Comparison of ENCODE assay signal across 18 mouse cellular contexts in the genomic region with DNA sequence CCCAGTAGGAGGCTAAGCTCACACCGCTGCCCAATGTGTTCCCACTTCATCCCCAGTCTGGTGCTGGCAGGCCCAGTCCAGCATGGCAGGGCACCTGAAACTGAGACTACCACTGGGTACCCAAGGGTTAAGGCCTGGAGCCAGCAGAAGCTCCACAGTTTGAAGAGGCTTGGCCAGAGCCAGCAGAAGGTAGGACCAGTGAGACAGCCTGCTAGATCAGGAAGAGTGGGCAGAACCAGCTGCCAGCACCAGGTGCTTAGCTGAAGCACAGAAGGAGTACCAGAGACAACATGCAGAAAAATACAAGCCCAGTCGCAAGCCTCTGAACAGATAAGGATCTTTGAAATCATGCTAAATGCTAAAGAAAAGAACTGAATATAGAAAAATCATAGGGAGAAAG.
A peak's percentile ranks its signal among the peaks of the same experiment; 100 is the strongest.
DNase-seq lines count a peak whose midpoint lies in the region; TF ChIP-seq lines count a peak whose summit lies in the region.
"Had no signal": no experiment of that assay in that cellular context is flagged by ENCODE, and none has a peak within 500 bp of the region (broad histone marks: within the 10 kb centered on the region; RNA-seq: fewer than 3 reads in every experiment).

No protein-coding gene starts in this region.

- H3K79me2 ChIP-seq in heart, adult 2 months (replicated peaks; ENCODE audit: control insufficient read depth, insufficient read depth, low read length), result no peaks in the 10 kb centered on the region

- no peak for TF ChIP-seq POLR2A in heart, adult 2 months (IDR thresholded peaks at IDR 0.05; ENCODE audit: insufficient read depth, low read depth, low read length)

- no peaks in the 10 kb centered on the region for H3K36me3 ChIP-seq in heart, adult 2 months (ENCODE audit: control insufficient read depth, insufficient read depth, low read length)
- H3K36me3 ChIP-seq: embryonic facial prominence, embryonic 13.5 days; heart, embryonic 10.5 days; hindbrain, embryonic 12.5 days; limb, embryonic 15.5 days had no signal

- no peak overlapping the region for H3K4me3 ChIP-seq in layer of hippocampus, adult 2 months
- no peak overlapping the region for H3K4me3 ChIP-seq in gastrocnemius, adult 2 months
- H3K4me3 ChIP-seq in heart, adult 2 months, result no peak overlapping the region
- H3K4me3 ChIP-seq: embryonic facial prominence, embryonic 13.5 days; forebrain, embryonic 13.5 days; heart, embryonic 10.5 days; hindbrain, embryonic 12.5 days; limb, embryonic 15.5 days; megakaryocyte, embryonic 14.5 days; myocyte had no signal

- no peak for TF ChIP-seq CTCF in layer of hippocampus, adult 2 months (conservative IDR thresholded peaks at IDR 0.05)
- TF ChIP-seq CTCF in gastrocnemius, adult 2 months (IDR thresholded peaks at IDR 0.05), result no peak
- TF ChIP-seq CTCF in heart, adult 2 months (IDR thresholded peaks at IDR 0.05), result no peak

- no peak overlapping the region for H3K9ac ChIP-seq in heart, adult 2 months (ENCODE audit: low read depth, low read length)
- H3K9ac ChIP-seq: embryonic facial prominence, embryonic 13.5 days; forebrain, embryonic 13.5 days; hindbrain, embryonic 12.5 days; limb, embryonic 15.5 days; lung, embryonic 14.5 days had no signal

- H3K27ac ChIP-seq in layer of hippocampus, adult 2 months, result peak overlapping the region; percentile 51
- H3K27ac ChIP-seq in gastrocnemius, adult 2 months, result no peak overlapping the region
- no peak overlapping the region for H3K27ac ChIP-seq in heart, adult 2 months
- H3K27ac ChIP-seq: embryonic facial prominence, embryonic 13.5 days; forebrain, embryonic 13.5 days; heart, embryonic 10.5 days; hindbrain, embryonic 12.5 days; limb, embryonic 15.5 days had no signal

- H3K27me3 ChIP-seq in heart, adult 2 months (ENCODE audit: control insufficient read depth, insufficient read depth, low read length), result no peaks in the 10 kb centered on the region
- H3K27me3 ChIP-seq: embryonic facial prominence, embryonic 13.5 days; forebrain, embryonic 13.5 days; hindbrain, embryonic 12.5 days; limb, embryonic 15.5 days; megakaryocyte, embryonic 14.5 days had no signal

- intact Hi-C loops in left cerebral cortex, postnatal 10 days (cut with DNase I), result no loop called here
- intact Hi-C loops in gastrocnemius, adult 2 months (cut with DNase I), result no loop called here
- intact Hi-C loops in heart, adult 2 months (cut with DNase I), result no loop called here

- peak; percentile 88 for DNase-seq in brain, adult 2 months (ENCODE audit: low read depth, low spot score)
- DNase-seq in cerebellum, adult 9-11 months, result peak; percentile 50
- DNase-seq in layer of hippocampus, adult 2 months (ENCODE audit: low spot score in 2 of 2), result peak; percentile 64 to 71
- DNase-seq in left cerebral cortex, postnatal 10 days (ENCODE audit: extremely low spot score in 1 of 2, low spot score in 2 of 2), result peak; percentile 21 to 27
- DNase-seq in gastrocnemius, adult 2 months, result no peak
- DNase-seq in heart, adult 2 months, result no peak
- DNase-seq in kidney, postnatal 14 days, result no peak
- no peak for DNase-seq in gastrocnemius, adult 8-10 months (ENCODE audit: low spot score in 2 of 2)
- DNase-seq: kidney, adult 9 months; lung, embryonic 14.5 days; thymus, postnatal 36 days had no signal

- TF ChIP-seq EP300 in heart, adult 2 months (IDR thresholded peaks at IDR 0.05; ENCODE audit: insufficient read depth, low read depth, low read length), result no peak

- WGBS in heart, adult 2 months, result 66% methylated on average over 2 of the region's 2 CpGs

- H3K4me1 ChIP-seq in heart, adult 2 months (ENCODE audit: control insufficient read depth, insufficient read depth, low read length), result no peaks in the 10 kb centered on the region
- H3K4me1 ChIP-seq: embryonic facial prominence, embryonic 13.5 days; forebrain, embryonic 13.5 days; heart, embryonic 10.5 days; hindbrain, embryonic 12.5 days; limb, embryonic 15.5 days; megakaryocyte, embryonic 14.5 days had no signal

Comparison
In these comparisons a context has a peak if more than half of its experiments do, and no peak if none do; other contexts are left out.
1. DNase-seq: peak in brain, adult 2 months (single experiment), cerebellum, adult 9-11 months (single experiment), layer of hippocampus, adult 2 months (2 of 2) and left cerebral cortex, postnatal 10 days (2 of 2); none in gastrocnemius, adult 2 months (single experiment), heart, adult 2 months (0 of 2), kidney, postnatal 14 days (single experiment) and gastrocnemius, adult 8-10 months (0 of 2).